Mouse (Mus musculus): ENCODE measurements at regions not wholly inside any gene's neighbourhood (a gene's known extent, or its start where the extent isn't known, plus 50 kb on each side); places are given as distances from the start of the nearest gene placed in this dataset.

- no peak for DNase-seq (ENCODE audit: low spot score)
Measured at GRCm38 (mm10) chr5:64401737-64402136, 245.6 kb downstream of the Tbc1d1 start.

GRCm38 (mm10) chr5:64403077-64403981 is 247.2 kb downstream of the Tbc1d1 start:
- no peak for DNase-seq (ENCODE audit: low spot score)

- no peak for DNase-seq (ENCODE audit: low spot score)
Measured at GRCm38 (mm10) chr5:64403982-64404345, 247.9 kb downstream of the Tbc1d1 start.

GRCm38 (mm10) chr5:64404512-64404911 is 248.4 kb downstream of the Tbc1d1 start:
- DNase-seq (ENCODE audit: low spot score) = no peak

- no peak for DNase-seq (ENCODE audit: low spot score)
Measured at GRCm38 (mm10) chr5:64408938-64409337, 252.8 kb downstream of the Tbc1d1 start.

GRCm38 (mm10) chr5:64410621-64411020 is 254.5 kb downstream of the Tbc1d1 start:
- DNase-seq (ENCODE audit: low spot score) = no peak

- DNase-seq (ENCODE audit: low spot score) = no peak
Measured at GRCm38 (mm10) chr5:64414519-64414918, 258.4 kb downstream of the Tbc1d1 start.

GRCm38 (mm10) chr5:64419395-64419794 is 263.3 kb downstream of the Tbc1d1 start:
- DNase-seq (ENCODE audit: low spot score) = no peak

GRCm38 (mm10) chr5:64422787-64423587 is 266.9 kb downstream of the Tbc1d1 start:
- peak; percentile 25 for DNase-seq (ENCODE audit: low spot score)

GRCm38 (mm10) chr5:64428822-64429221 is 272.7 kb downstream of the Tbc1d1 start:
- DNase-seq (ENCODE audit: low spot score) = no peak

GRCm38 (mm10) chr5:64430501-64430900 is 274.4 kb downstream of the Tbc1d1 start:
- DNase-seq (ENCODE audit: low spot score) = no peak

- DNase-seq (ENCODE audit: low spot score) = no peak
Measured at GRCm38 (mm10) chr5:64431624-64432023, 275.5 kb downstream of the Tbc1d1 start.

- DNase-seq (ENCODE audit: low spot score) = no peak
Measured at GRCm38 (mm10) chr5:64433786-64434185, 277.7 kb downstream of the Tbc1d1 start.

GRCm38 (mm10) chr5:64435491-64435890 is 279.4 kb downstream of the Tbc1d1 start:
- no peak for DNase-seq (ENCODE audit: low spot score)

- no peak for DNase-seq (ENCODE audit: low spot score)
Measured at GRCm38 (mm10) chr5:64435958-64436357, 279.9 kb downstream of the Tbc1d1 start.

- DNase-seq (ENCODE audit: low spot score) = no peak
Measured at GRCm38 (mm10) chr5:64437720-64438119, 281.6 kb downstream of the Tbc1d1 start.

- no peak for DNase-seq (ENCODE audit: low spot score)
Measured at GRCm38 (mm10) chr5:64438446-64439134, 282.5 kb downstream of the Tbc1d1 start.

GRCm38 (mm10) chr5:64447847-64448246 is 291.7 kb downstream of the Tbc1d1 start:
- peak; percentile 9 for DNase-seq (ENCODE audit: low spot score)

- DNase-seq (ENCODE audit: low spot score) = no peak
Measured at GRCm38 (mm10) chr5:64452668-64453334, 296.7 kb downstream of the Tbc1d1 start.

- DNase-seq (ENCODE audit: low spot score) = no peak
Measured at GRCm38 (mm10) chr5:64459807-64460206, 303.7 kb downstream of the Tbc1d1 start.

GRCm38 (mm10) chr5:64460891-64461290 is 304.8 kb downstream of the Tbc1d1 start:
- no peak for DNase-seq (ENCODE audit: low spot score)

GRCm38 (mm10) chr5:64461592-64461991 is 305.5 kb downstream of the Tbc1d1 start:
- DNase-seq (ENCODE audit: low spot score) = no peak
